Mouse (Mus musculus) forebrain, embryonic 11.5 days (tissue): ENCODE measurements around the gene Setx. TPM values are rescaled to one million over a fixed set of nuclear protein-coding genes. Genes with fewer than 3 reads are reported as not detected.
A peak's percentile ranks its signal among the peaks of the same experiment; 100 is the strongest.

Experiments
- ATAC-seq: fragments of 200-750 bp; cut with Nextera tagmentation; replicated peaks from 2 replicates; pipeline ENCODE4 v1.8.0; 2017; ENCODE audit warnings: moderate TSS enrichment; ENCODE audit not compliant: low FRiP score
- DNase-seq: peaks from one replicate; pipeline ENCODE4 v3.0.0-alpha.2; 2017; ENCODE audit warnings: low spot score
- H3K27ac ChIP-seq: fragments of 300-500 bp; sonication (generic); 2 replicates; pipeline ENCODE4 v1.5.1; 2014; ENCODE audit warnings: low read depth, low read length
- H3K27me3 ChIP-seq: fragments of 300-500 bp; sonication (generic); 2 replicates; pipeline ENCODE4 v1.6.1; 2014; ENCODE audit warnings: mild to moderate bottlenecking, low read length, mixed read lengths; ENCODE audit not compliant: control insufficient read depth, insufficient read depth
- H3K36me3 ChIP-seq: fragments of 300-500 bp; sonication (generic); 2 replicates; pipeline ENCODE4 v1.6.1; 2014; ENCODE audit warnings: mild to moderate bottlenecking, low read length, moderate library complexity, mixed read lengths; ENCODE audit not compliant: control insufficient read depth, insufficient read depth
- H3K4me1 ChIP-seq: fragments of 300-500 bp; sonication (generic); replicated peaks from 2 replicates; pipeline ENCODE4 v1.6.1; 2014; ENCODE audit warnings: low read length, mixed read lengths; ENCODE audit not compliant: control insufficient read depth, insufficient read depth
- H3K4me2 ChIP-seq: fragments of 300-500 bp; sonication (generic); 2 replicates; pipeline ENCODE4 v1.6.1; 2014; ENCODE audit warnings: low read depth, mild to moderate bottlenecking, low read length, moderate library complexity, mixed read lengths; ENCODE audit not compliant: severe bottlenecking
- H3K4me3 ChIP-seq: fragments of 300-500 bp; sonication (generic); 2 replicates; pipeline ENCODE4 v1.5.1; 2014; ENCODE audit warnings: low read depth, low read length
- H3K9ac ChIP-seq: fragments of 300-500 bp; sonication (generic); 2 replicates; pipeline ENCODE4 v1.6.1; 2014; ENCODE audit warnings: low read length
- H3K9me3 ChIP-seq: fragments of 300-500 bp; sonication (generic); 2 replicates; pipeline ENCODE4 v1.6.1; 2016; ENCODE audit warnings: low read length, mixed read lengths; ENCODE audit not compliant: control insufficient read depth
- WGBS: fragments of 180-500 bp; shearing (Covaris S2); extraction: QIAGEN DNeasy Blood & Tissue Kit; methylation state at CpG from one replicate; pipeline ENCODE4 v1.1.7; 2014; 5-methylcytosine and 5-hydroxymethylcytosine counted together
- polyA plus RNA-seq: library from polyadenylated mRNA; unstranded; fragments of >200 nt; fragmentation: Nextera tagmentation; extraction: Ambion mirVana; gene quantifications from 2 replicates; pipeline ENCODE4 v1.2.1, GENCODE M21; 2014

Setx gene
- polyA plus RNA-seq, 1 experiment from 2014 or later: 12.2 TPM

GRCm38 (mm10) chr2:29122446-29122845, 1.5 kb upstream of the Setx start:
- Histone ChIP-seq H3K4me3 (no peak overlapping the region), H3K4me1 (peaks cover 2% of the 10 kb centered on the region; the same call in 1 of the 2 replicates), H3K27me3 (no peaks in the 10 kb centered on the region), H3K27ac (no peak overlapping the region), H3K9me3 (no peaks in the 10 kb centered on the region), H3K4me2 (no peak overlapping the region), H3K9ac (no peak overlapping the region), H3K36me3 (no peaks in the 10 kb centered on the region)
- 88% methylated on average over 3 of the region's 3 CpGs for WGBS
- no peak for ATAC-seq
- DNase-seq: no peak

GRCm38 (mm10) chr2:29124571-29124935, 572 bp downstream of the Setx start:
- Histone ChIP-seq H3K4me2 (peak overlapping the region; percentile 54), H3K27ac (peak overlapping the region; percentile 55; the same call in 1 of the 2 replicates), H3K9ac (peak overlapping the region; percentile 33; the same call in 1 of the 2 replicates), H3K36me3 (no peaks in the 10 kb centered on the region), H3K9me3 (no peaks in the 10 kb centered on the region), H3K27me3 (no peaks in the 10 kb centered on the region), H3K4me1 (peaks cover 2% of the 10 kb centered on the region; the same call in 1 of the 2 replicates), H3K4me3 (peak overlapping the region; percentile 71)
- DNase-seq: no peak
- 1% methylated on average over 18 of the region's 24 CpGs for WGBS
- no peak; the same call in 1 of the 2 replicates for ATAC-seq

- peak overlapping the region; percentile 92 for H3K9ac ChIP-seq
- H3K4me2 ChIP-seq: peak overlapping the region; percentile 54
- peak overlapping the region; percentile 71 for H3K4me3 ChIP-seq
- ATAC-seq (peak; percentile 98), DNase-seq (peak; percentile 100)
- WGBS: under 1% methylated on average over 76 of the region's 81 CpGs
- H3K36me3 ChIP-seq: no peaks in the 10 kb centered on the region; the same call in 1 of the 2 replicates
- peak overlapping the region; percentile 92 for H3K27ac ChIP-seq
- peaks cover 2% of the 10 kb centered on the region; the same call in 1 of the 2 replicates for H3K4me1 ChIP-seq
- H3K27me3 ChIP-seq: no peaks in the 10 kb centered on the region
- H3K9me3 ChIP-seq: no peaks in the 10 kb centered on the region
These were observed 1.1 kb downstream of the Setx start for GRCm38 (mm10) chr2:29124936-29125701.

DNA sequence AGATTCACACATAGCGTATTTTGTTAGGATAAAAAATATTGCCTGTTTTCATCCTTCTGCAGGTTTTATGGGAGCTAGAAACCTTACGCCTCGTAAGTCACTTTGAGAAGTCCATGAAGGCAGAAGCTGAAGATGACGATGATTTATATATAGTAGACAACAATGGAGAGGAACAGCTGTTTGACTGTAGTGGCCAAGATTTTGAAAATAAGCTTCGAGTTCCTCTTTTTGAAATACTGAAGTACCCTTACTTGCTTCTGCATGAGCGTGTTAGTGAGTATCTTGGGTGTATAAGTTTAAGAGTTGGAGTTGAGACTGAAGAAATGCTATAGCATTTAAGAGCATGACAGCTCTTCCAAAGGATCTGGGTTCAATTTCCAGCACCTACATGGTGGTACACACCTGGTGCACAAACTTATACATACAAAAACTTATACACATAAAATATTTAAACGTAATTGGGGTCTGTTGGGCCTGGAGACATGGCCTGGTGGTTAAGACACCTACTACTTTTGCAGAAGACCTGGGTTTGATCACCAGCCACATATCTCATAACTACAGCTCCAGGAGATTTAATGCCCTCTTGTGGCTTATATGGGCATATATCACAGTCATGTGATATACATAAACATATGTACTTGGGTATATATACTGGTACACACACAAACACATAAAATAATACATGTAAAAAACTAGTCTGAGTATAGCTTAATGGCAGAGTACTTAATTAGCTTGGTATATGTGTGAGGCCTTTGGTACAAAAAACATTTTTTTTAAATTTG, 6.3 kb downstream of the Setx start:
- H3K4me1 ChIP-seq: peaks cover 2% of the 10 kb centered on the region; the same call in 1 of the 2 replicates
- ATAC-seq (no peak), DNase-seq (no peak)
- no peak overlapping the region for H3K4me2 ChIP-seq
- H3K9ac ChIP-seq: no peak overlapping the region
- H3K27ac ChIP-seq: no peak overlapping the region
- H3K36me3 ChIP-seq: peaks cover 5% of the 10 kb centered on the region; the same call in 1 of the 2 replicates
- H3K4me3 ChIP-seq: no peak overlapping the region
- no peaks in the 10 kb centered on the region for H3K9me3 ChIP-seq
- no peaks in the 10 kb centered on the region for H3K27me3 ChIP-seq
- 94% methylated on average over 7 of the region's 7 CpGs for WGBS

- no peak for ATAC-seq
- Histone ChIP-seq H3K27ac (no peak overlapping the region), H3K4me3 (no peak overlapping the region), H3K9ac (no peak overlapping the region), H3K9me3 (no peaks in the 10 kb centered on the region), H3K4me1 (no peaks in the 10 kb centered on the region), H3K4me2 (no peak overlapping the region), H3K36me3 (peaks cover 5% of the 10 kb centered on the region; the same call in 1 of the 2 replicates), H3K27me3 (no peaks in the 10 kb centered on the region)
- DNase-seq: no peak
These were observed 11.2 kb downstream of the Setx start for GRCm38 (mm10) chr2:29135161-29135560.

GRCm38 (mm10) chr2:29151941-29152340, 28.0 kb downstream of the Setx start:
- no peak overlapping the region for H3K27ac ChIP-seq
- no peaks in the 10 kb centered on the region for H3K27me3 ChIP-seq
- H3K4me2 ChIP-seq: no peak overlapping the region
- 78% methylated on average over 2 of the region's 2 CpGs for WGBS
- H3K4me3 ChIP-seq: no peak overlapping the region
- no peak for DNase-seq
- no peaks in the 10 kb centered on the region for H3K4me1 ChIP-seq
- H3K36me3 ChIP-seq: no peaks in the 10 kb centered on the region; the same call in 1 of the 2 replicates
- no peaks in the 10 kb centered on the region for H3K9me3 ChIP-seq
- ATAC-seq: no peak
- H3K9ac ChIP-seq: no peak overlapping the region

DNA sequence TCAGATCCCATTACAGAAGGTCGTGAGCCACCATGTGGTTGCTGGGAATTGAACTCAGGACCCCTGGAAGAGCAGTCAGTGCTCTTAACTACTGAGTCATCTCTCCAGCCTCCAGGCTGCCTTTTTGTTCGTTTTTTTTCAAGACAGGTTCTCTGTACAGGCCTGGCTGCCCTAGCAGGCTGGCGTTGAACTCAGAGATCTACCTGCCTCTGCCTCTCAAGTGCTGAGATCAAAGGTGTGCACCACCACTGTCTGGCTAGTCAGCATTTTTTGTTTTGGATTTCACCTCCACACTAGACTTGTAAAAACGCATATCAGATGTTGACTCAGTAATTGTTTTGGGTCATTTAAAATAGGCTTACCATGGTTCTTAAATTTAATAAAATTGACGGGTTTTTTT, 44.1 kb downstream of the Setx start:
- Histone ChIP-seq H3K4me2 (no peak overlapping the region), H3K9ac (no peak overlapping the region)

DNA sequence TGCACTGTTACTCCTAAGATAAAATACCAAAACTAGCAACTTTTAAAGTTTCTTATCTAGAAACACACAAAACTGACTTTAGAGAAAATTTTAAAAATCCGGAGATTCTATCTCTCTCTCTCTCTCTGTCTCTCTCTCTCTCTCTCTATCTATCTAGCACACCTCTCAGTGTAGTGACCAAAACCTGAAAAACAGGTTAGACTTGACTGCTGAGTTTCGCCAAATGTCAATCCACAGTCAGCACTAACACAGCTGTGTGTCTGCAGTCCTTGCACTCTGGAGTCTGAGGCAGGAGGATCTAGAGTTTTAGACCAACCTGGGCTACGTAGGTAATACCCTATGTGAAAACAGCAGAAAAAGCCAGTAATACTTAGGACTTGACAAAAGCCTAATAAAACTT, 50.9 kb downstream of the Setx start:
- H3K4me1 ChIP-seq: no peaks in the 10 kb centered on the region
- no peak for ATAC-seq
- no peak for DNase-seq
- WGBS: 95% methylated on average over 3 of the region's 3 CpGs
- no peaks in the 10 kb centered on the region for H3K27me3 ChIP-seq
- H3K4me3 ChIP-seq: no peak overlapping the region
- H3K36me3 ChIP-seq: peaks cover 5% of the 10 kb centered on the region; the same call in 1 of the 2 replicates
- no peaks in the 10 kb centered on the region for H3K9me3 ChIP-seq
- H3K9ac ChIP-seq: no peak overlapping the region
- H3K4me2 ChIP-seq: no peak overlapping the region
- H3K27ac ChIP-seq: no peak overlapping the region

More for the DNA sequence above, 44.1 kb downstream of the Setx start:
- Histone ChIP-seq H3K4me3 (no peak overlapping the region), H3K4me1 (no peaks in the 10 kb centered on the region), H3K9me3 (no peaks in the 10 kb centered on the region), H3K27me3 (no peaks in the 10 kb centered on the region), H3K27ac (no peak overlapping the region), H3K36me3 (peaks cover 2% of the 10 kb centered on the region; the same call in 1 of the 2 replicates)
- 92% methylated on average over 5 of the region's 5 CpGs for WGBS
- no peak for ATAC-seq
- DNase-seq: no peak
